Comparison of ENCODE assay signal across 9 mouse cellular contexts in the genomic region with DNA sequence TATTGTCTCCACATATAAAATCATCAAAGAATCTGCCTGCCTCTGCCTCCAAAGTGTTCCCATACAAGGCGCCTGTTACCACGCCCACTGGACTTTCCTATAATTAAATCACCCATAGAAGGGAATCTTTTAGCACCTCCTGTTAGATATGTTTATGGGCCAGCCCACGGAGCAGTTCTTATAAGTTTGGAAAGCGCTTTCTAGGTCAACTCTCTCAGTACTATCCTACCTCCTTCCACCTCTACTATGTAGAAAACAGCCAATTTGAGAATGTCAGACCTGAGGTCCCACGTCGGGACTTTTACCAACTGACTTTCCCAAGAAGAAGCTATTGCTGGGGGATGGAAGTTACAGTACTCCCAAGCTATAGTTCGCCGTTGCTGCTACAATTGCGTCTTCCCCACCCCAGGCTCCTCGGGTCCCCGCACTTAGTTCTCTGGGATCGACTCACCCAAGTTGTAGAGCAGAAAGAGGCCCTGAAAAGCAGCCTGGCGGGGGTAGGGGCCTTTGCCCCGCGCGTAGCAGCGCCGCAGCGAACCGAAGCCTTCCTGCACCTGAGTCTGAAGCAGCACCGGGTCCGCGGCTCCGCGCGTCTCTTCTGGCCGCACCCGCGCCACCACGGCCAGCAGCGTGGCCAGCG. TPM values are rescaled to one million over a fixed set of nuclear protein-coding genes. Genes with fewer than 3 reads are reported as not detected.
DNase-seq lines count a peak whose midpoint lies in the region; ATAC-seq and TF ChIP-seq lines count a peak whose summit lies in the region.
"Had no signal": no experiment of that assay in that cellular context is flagged by ENCODE, and none has a peak within 500 bp of the region (broad histone marks: within the 10 kb centered on the region; RNA-seq: fewer than 3 reads in every experiment).

No protein-coding gene starts in this region.

- H3K27me3 ChIP-seq in lung, embryonic 16.5 days (ENCODE audit: control insufficient read depth, insufficient read depth, low read depth, low read length), result no peaks in the 10 kb centered on the region
- H3K27me3 ChIP-seq in hindbrain, embryonic 14.5 days (ENCODE audit: control insufficient read depth, insufficient read depth, low read length), result no peaks in the 10 kb centered on the region
- no peaks in the 10 kb centered on the region for H3K27me3 ChIP-seq in midbrain, embryonic 16.5 days (ENCODE audit: control insufficient read depth, insufficient read depth, low read depth, low read length)

- ATAC-seq in lung, embryonic 16.5 days (ENCODE audit: low read depth), result no peak
- no peak for ATAC-seq in hindbrain, embryonic 14.5 days (ENCODE audit: low FRiP score)
- no peak for ATAC-seq in midbrain, embryonic 16.5 days

- H3K36me3 ChIP-seq in lung, embryonic 16.5 days (ENCODE audit: control insufficient read depth, insufficient read depth, low read length), result peaks cover 22% of the 10 kb centered on the region
- H3K36me3 ChIP-seq in hindbrain, embryonic 14.5 days (replicated peaks; ENCODE audit: control insufficient read depth, insufficient read depth), result peaks cover 51% of the 10 kb centered on the region
- peaks cover 19% of the 10 kb centered on the region for H3K36me3 ChIP-seq in midbrain, embryonic 16.5 days (ENCODE audit: control insufficient read depth, insufficient read depth, low read length)

- peak overlapping the region; percentile 89 for H3K4me3 ChIP-seq in lung, embryonic 16.5 days (ENCODE audit: low read length)
- H3K4me3 ChIP-seq in cortical plate, adult 2 months (ENCODE audit: insufficient read depth, low read length), result peak overlapping the region; percentile 51
- H3K4me3 ChIP-seq in hindbrain, embryonic 14.5 days (replicated peaks; ENCODE audit: low read length), result peak overlapping the region; percentile 90
- H3K4me3 ChIP-seq in midbrain, embryonic 16.5 days (ENCODE audit: low read depth, low read length), result peak overlapping the region; percentile 83

- peak overlapping the region; percentile 99 for H3K27ac ChIP-seq in lung, embryonic 16.5 days (ENCODE audit: low read length)
- H3K27ac ChIP-seq in cortical plate, adult 2 months (ENCODE audit: insufficient read depth, low read length), result peak overlapping the region; percentile 85
- peak overlapping the region; percentile 92 for H3K27ac ChIP-seq in hindbrain, embryonic 14.5 days
- H3K27ac ChIP-seq in midbrain, embryonic 16.5 days (ENCODE audit: low read length), result peak overlapping the region; percentile 91

- WGBS in lung, embryonic 16.5 days, result 4% methylated on average over 32 of the region's 32 CpGs
- WGBS in hindbrain, embryonic 14.5 days, result 6% methylated on average over 30 of the region's 32 CpGs
- 5% methylated on average over 32 of the region's 32 CpGs for WGBS in midbrain, embryonic 16.5 days

- TF ChIP-seq CTCF in cortical plate, adult 2 months (IDR thresholded peaks at IDR 0.05; ENCODE audit: extremely low read depth, insufficient read depth, low read length), result no peak

- TF ChIP-seq POLR2A in cortical plate, adult 2 months (IDR thresholded peaks at IDR 0.05; ENCODE audit: extremely low read depth, insufficient read depth, low read length), result no peak

- peak overlapping the region; percentile 80 for H3K4me2 ChIP-seq in lung, embryonic 16.5 days (ENCODE audit: low read depth, low read length)
- peak overlapping the region; percentile 94 for H3K4me2 ChIP-seq in hindbrain, embryonic 14.5 days (replicated peaks)
- H3K4me2 ChIP-seq in midbrain, embryonic 16.5 days (ENCODE audit: low read length), result peak overlapping the region; percentile 90

- peaks cover 15% of the 10 kb centered on the region for H3K4me1 ChIP-seq in lung, embryonic 16.5 days (replicated peaks; ENCODE audit: control insufficient read depth, insufficient read depth, low read length)
- H3K4me1 ChIP-seq in cortical plate, adult 2 months (ENCODE audit: control insufficient read depth, insufficient read depth, low read length), result no peaks in the 10 kb centered on the region
- H3K4me1 ChIP-seq in hindbrain, embryonic 14.5 days (replicated peaks; ENCODE audit: control insufficient read depth, insufficient read depth, low read length), result peaks cover 23% of the 10 kb centered on the region; the same call in 1 of the 2 replicates
- H3K4me1 ChIP-seq in midbrain, embryonic 16.5 days (ENCODE audit: control insufficient read depth, insufficient read depth, low read length), result peaks cover 22% of the 10 kb centered on the region

- no peak for DNase-seq in lung, postnatal 10 days
- no peak for DNase-seq in hindbrain, embryonic 14.5 days (ENCODE audit: low spot score)
- no peak for DNase-seq in right cerebral cortex, postnatal 14 days
- DNase-seq in layer of hippocampus, adult 8-10 months (ENCODE audit: low spot score in 2 of 2), result no peak
- no peak for DNase-seq in retina, postnatal 1 day

- H3K9me3 ChIP-seq in lung, embryonic 16.5 days (ENCODE audit: control insufficient read depth, low read length), result no peaks in the 10 kb centered on the region
- H3K9me3 ChIP-seq in hindbrain, embryonic 14.5 days (ENCODE audit: control insufficient read depth, low read length), result no peaks in the 10 kb centered on the region
- no peaks in the 10 kb centered on the region for H3K9me3 ChIP-seq in midbrain, embryonic 16.5 days (replicated peaks; ENCODE audit: control insufficient read depth, low read length, poor library complexity, severe bottlenecking)

- H3K9ac ChIP-seq in lung, embryonic 16.5 days (ENCODE audit: low read length), result peak overlapping the region; percentile 88
- H3K9ac ChIP-seq in hindbrain, embryonic 14.5 days, result peak overlapping the region; percentile 87
- H3K9ac ChIP-seq in midbrain, embryonic 16.5 days (ENCODE audit: low read depth, low read length), result peak overlapping the region; percentile 91

RNA-seq across cellular contexts. Expression of a gene that starts 1.0 kb away (rescaled TPM):
- polyA plus RNA-seq in lung, embryonic 16.5 days (2015; fragmentation: Nextera tagmentation; extraction: Ambion mirVana), result 32.5 and 36.4 TPM in 2 replicates
- 31.8 and 35.1 TPM in 2 replicates for polyA plus RNA-seq in cortical plate, adult 2 months (2012; rRNA removed)
- polyA plus RNA-seq in hindbrain, embryonic 14.5 days (2014; fragmentation: Nextera tagmentation; extraction: Ambion mirVana), result 51.3 and 54.5 TPM in 2 replicates
- 44.2 and 45.2 TPM in 2 replicates for polyA plus RNA-seq in midbrain, embryonic 16.5 days (2015; fragmentation: Nextera tagmentation; extraction: Ambion mirVana)
- 10 to 100 TPM; 11.0 to 13.4 (median 12.9) TPM for total RNA-seq in layer of hippocampus, adult 8-10 months (2022)

RNA-seq across cellular contexts. Expression of a gene that starts 10.6 kb away (rescaled TPM):
- 33.4 and 35.1 TPM in 2 replicates for polyA plus RNA-seq in lung, embryonic 16.5 days (2015; fragmentation: Nextera tagmentation; extraction: Ambion mirVana)
- 63.8 and 68.9 TPM in 2 replicates for polyA plus RNA-seq in cortical plate, adult 2 months (2012; rRNA removed)
- polyA plus RNA-seq in hindbrain, embryonic 14.5 days (2014; fragmentation: Nextera tagmentation; extraction: Ambion mirVana), result 59.6 and 60.8 TPM in 2 replicates
- 58.7 and 65.4 TPM in 2 replicates for polyA plus RNA-seq in midbrain, embryonic 16.5 days (2015; fragmentation: Nextera tagmentation; extraction: Ambion mirVana)
- 10 to 100 TPM; 38.7 to 43.0 (median 41.8) TPM for total RNA-seq in layer of hippocampus, adult 8-10 months (2022)

RNA-seq across cellular contexts. Expression of a gene that starts 11.9 kb away (rescaled TPM):
- 0.29 and 0.94 TPM in 2 replicates for polyA plus RNA-seq in lung, embryonic 16.5 days (2015; fragmentation: Nextera tagmentation; extraction: Ambion mirVana)
- polyA plus RNA-seq in cortical plate, adult 2 months (2012; rRNA removed), result 0.13 and 0.21 TPM in 2 replicates
- 0.52 and 0.59 TPM in 2 replicates for polyA plus RNA-seq in hindbrain, embryonic 14.5 days (2014; fragmentation: Nextera tagmentation; extraction: Ambion mirVana)
- 0.25 and 0.26 TPM in 2 replicates for polyA plus RNA-seq in midbrain, embryonic 16.5 days (2015; fragmentation: Nextera tagmentation; extraction: Ambion mirVana)
- total RNA-seq in layer of hippocampus, adult 8-10 months (2022), result under 1 TPM in 3 of 4 experiments, not detected in 1; 0.14 to 0.25 (median 0.17) TPM

RNA-seq across cellular contexts. Expression of a gene that starts 23.2 kb away (rescaled TPM):
- not detected in 2 replicates for polyA plus RNA-seq in lung, embryonic 16.5 days (2015; fragmentation: Nextera tagmentation; extraction: Ambion mirVana)
- not detected in 2 replicates for polyA plus RNA-seq in cortical plate, adult 2 months (2012; rRNA removed)
- not detected in 2 replicates for polyA plus RNA-seq in hindbrain, embryonic 14.5 days (2014; fragmentation: Nextera tagmentation; extraction: Ambion mirVana)
- not detected in 2 replicates for polyA plus RNA-seq in midbrain, embryonic 16.5 days (2015; fragmentation: Nextera tagmentation; extraction: Ambion mirVana)
- total RNA-seq in layer of hippocampus, adult 8-10 months (2022), result not detected
- polyA plus RNA-seq: gonadal fat pad, adult 2 months had no signal

RNA-seq across cellular contexts. Expression of a gene that starts 23.3 kb away (rescaled TPM):
- polyA plus RNA-seq in lung, embryonic 16.5 days (2015; fragmentation: Nextera tagmentation; extraction: Ambion mirVana), result 0.31 and 0.96 TPM in 2 replicates
- polyA plus RNA-seq in cortical plate, adult 2 months (2012; rRNA removed), result 0.50 and 0.57 TPM in 2 replicates
- polyA plus RNA-seq in hindbrain, embryonic 14.5 days (2014; fragmentation: Nextera tagmentation; extraction: Ambion mirVana), result not detected in 2 replicates
- 0.15 TPM in 1 of 2 replicates, not detected in the other for polyA plus RNA-seq in midbrain, embryonic 16.5 days (2015; fragmentation: Nextera tagmentation; extraction: Ambion mirVana)
- total RNA-seq in layer of hippocampus, adult 8-10 months (2022), result 1 to 10 TPM in 1 of 4 experiments, under 1 TPM in 2, not detected in 1; 0.83 to 1.3 (median 0.96) TPM
